Mouse (Mus musculus) liver, embryonic 14.5 days (tissue): ENCODE results near the gene Peak1.

Experiments
- CTCF ChIP-seq: IDR thresholded peaks from 2 replicates; pipeline ENCODE4 v1.5.1; 2016; ENCODE audit warnings: antibody characterized with exemption, low read depth, control low read depth
- EP300 ChIP-seq: IDR thresholded peaks from 2 replicates; pipeline ENCODE4 v1.6.1; 2016; ENCODE audit warnings: antibody characterized with exemption, low read depth

DNA sequence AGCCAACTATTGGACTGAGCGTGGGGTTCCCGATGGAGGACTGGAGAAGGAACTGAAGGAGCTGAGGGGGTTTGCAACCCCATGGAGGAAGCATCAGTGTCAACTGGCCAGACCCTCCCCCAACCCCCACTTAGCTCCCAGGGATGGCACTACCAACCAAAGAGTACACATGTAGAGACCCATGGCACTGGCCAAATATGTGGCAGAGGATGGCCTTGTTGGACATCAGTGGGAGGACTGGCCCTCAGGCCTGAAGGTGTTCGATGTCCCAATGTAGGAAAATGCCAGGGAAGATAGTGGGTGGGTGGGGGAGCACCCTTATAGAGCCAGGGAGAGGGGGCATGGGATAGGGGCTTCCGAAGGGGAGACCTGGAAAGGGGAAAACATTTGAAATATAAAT lies 48.4 kb upstream of the Peak1 start:
- TF ChIP-seq CTCF (no peak), EP300 (no peak)
